Mouse (Mus musculus) spleen, postnatal 14 days (tissue): ENCODE data around the gene Gm47996.
"Not testable (repeated sequence)": the region's sequence is repeated elsewhere in the genome, so short reads cannot be mapped to it uniquely, and the experiment has no call there.

Experiments
- DNase-seq, 2 experiments: peaks; one replicate each; pipeline ENCODE4 v3.0.0; 2021 to 2022; ENCODE audit warnings: low spot score in 2 of 2

The Gm47996 gene

GRCm38 (mm10) chr1:151208493-151208892 lies 1.4 kb upstream of the Gm47996 start:
- not testable (repeated sequence) for DNase-seq

GRCm38 (mm10) chr1:151208944-151209343 lies 987 bp upstream of the Gm47996 start:
- not testable (repeated sequence) for DNase-seq

GRCm38 (mm10) chr1:151211666-151212065 lies 1.7 kb downstream of the Gm47996 start:
- DNase-seq: not testable (repeated sequence)

DNA sequence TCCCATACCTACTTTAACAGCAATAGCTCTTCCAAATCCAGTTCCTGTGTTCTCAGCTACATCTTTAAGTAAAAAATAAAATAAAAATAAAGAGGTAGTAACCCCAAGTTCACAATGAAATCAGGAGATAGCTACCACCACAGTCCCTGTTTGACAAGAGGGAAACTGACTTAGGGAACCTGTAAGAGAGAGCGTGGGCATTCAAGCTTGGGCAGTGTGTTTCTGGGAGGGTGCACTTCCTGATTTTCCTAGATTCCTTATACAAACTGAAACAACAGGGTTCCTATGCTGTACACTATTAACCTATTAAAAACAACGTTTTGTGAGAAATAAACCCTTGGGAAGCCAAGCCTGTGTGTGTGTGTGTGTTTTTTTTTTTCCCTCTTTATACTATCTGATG lies 4.9 kb downstream of the Gm47996 start:
- DNase-seq: no peak

GRCm38 (mm10) chr1:151215985-151216384 lies 6.1 kb downstream of the Gm47996 start:
- no peak for DNase-seq

DNA sequence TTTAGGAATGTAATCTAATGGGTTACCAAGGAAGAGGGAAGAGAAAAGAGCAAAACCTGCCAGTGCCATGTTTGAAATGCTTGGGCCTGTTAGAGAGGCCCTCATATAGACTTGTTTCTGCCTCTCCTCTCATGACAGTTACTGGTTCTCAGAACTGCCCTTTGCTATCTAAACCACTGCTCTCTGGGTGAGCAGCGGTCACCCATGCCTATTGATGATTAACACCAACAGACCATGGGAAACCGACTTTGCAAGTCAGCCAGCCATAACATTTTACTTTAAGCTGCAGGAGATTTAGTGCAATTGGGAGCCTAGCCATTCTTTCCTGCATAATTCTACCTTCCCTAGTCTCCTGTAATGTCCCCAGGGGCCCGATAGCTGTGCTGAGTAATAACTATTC lies 6.5 kb downstream of the Gm47996 start:
- no peak for DNase-seq

GRCm38 (mm10) chr1:151219045-151219444 lies 9.1 kb downstream of the Gm47996 start:
- DNase-seq: no peak

- DNase-seq: no peak
Measured at GRCm38 (mm10) chr1:151220098-151220497, 10.2 kb downstream of the Gm47996 start.

GRCm38 (mm10) chr1:151222561-151223267 lies 12.8 kb downstream of the Gm47996 start:
- DNase-seq: no peak

DNA sequence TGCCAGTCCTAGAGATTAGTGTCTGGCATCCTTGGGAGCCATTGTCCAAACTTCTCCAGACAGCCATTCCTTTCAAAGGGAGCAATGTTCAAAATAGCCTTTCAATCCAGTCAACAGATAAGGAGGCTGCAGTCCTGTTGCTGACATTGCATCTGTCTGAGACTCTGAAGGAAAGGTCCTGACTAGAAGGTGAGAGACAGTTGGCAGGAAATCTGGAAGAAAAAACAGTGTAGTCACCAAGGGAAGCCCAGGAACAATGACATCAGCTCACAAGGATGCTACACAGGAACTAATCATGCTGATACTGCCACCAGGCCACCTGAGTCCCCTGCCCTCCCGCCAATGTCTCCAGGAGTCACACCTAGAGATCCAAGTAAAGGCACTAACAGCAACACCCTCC lies 13.4 kb downstream of the Gm47996 start:
- DNase-seq: no peak

- DNase-seq: no peak
Measured at GRCm38 (mm10) chr1:151224536-151224935, 14.6 kb downstream of the Gm47996 start.

DNA sequence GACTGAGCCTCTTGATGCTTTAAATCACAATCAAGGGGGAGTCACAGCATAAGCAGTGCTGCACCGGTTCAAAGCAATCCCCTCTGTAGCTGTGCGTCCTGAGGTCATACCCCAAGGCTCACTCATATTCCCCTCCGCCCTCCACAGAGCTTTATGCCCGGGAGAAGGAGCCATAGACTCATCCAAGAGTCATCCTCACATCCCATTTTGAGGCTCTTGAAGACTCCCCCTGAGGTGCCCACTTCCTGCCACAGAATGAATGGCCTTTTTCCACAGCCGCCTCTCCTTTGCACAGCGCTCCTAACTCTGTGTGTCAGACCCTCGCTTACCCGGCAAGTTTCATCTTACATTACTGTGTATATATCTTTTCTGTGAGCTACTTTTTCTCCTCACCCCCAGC lies 17.6 kb downstream of the Gm47996 start:
- no peak for DNase-seq

GRCm38 (mm10) chr1:151228320-151228989 lies 18.5 kb downstream of the Gm47996 start:
- DNase-seq: no peak

DNA sequence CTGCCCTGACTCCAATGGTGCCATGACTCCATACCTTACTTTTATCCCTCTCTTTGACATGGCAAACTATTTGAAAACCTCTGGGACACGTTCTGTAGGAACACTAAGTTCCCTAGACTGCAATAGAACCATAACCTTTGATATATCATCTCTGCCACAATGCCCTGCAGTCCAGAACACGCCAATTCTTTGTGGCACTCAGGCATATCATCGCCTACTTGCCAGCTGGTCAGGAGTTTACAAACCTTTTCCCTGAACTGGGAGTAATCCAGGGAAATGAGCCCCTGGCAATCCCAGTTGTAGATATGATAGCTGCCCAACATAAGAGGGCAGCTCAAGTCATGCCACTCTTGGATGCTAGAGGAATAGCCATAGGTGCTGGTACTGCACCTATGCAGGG lies 22.4 kb downstream of the Gm47996 start:
- no peak for DNase-seq

DNA sequence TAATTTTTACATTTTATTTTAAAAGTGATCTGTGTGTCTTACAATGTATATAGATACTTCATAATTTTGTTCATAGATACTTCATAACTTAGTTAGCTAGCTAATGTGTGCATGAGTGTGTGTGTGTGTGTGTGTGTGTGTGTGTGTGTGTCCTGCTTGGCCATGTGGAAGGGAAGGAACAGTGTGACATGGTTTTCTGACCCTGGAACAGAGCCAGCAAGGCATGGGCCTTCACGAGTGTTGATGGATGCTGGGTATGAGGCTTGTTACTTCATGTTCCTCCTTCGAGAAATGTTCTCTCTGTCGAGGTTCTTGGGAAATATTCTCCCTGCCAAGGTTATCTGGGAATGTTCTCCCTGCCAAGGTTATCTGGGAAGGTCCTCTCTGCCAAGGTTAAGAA lies 23.8 kb downstream of the Gm47996 start:
- no peak for DNase-seq

- DNase-seq: no peak
Measured at GRCm38 (mm10) chr1:151235574-151235973, 25.6 kb downstream of the Gm47996 start.

DNA sequence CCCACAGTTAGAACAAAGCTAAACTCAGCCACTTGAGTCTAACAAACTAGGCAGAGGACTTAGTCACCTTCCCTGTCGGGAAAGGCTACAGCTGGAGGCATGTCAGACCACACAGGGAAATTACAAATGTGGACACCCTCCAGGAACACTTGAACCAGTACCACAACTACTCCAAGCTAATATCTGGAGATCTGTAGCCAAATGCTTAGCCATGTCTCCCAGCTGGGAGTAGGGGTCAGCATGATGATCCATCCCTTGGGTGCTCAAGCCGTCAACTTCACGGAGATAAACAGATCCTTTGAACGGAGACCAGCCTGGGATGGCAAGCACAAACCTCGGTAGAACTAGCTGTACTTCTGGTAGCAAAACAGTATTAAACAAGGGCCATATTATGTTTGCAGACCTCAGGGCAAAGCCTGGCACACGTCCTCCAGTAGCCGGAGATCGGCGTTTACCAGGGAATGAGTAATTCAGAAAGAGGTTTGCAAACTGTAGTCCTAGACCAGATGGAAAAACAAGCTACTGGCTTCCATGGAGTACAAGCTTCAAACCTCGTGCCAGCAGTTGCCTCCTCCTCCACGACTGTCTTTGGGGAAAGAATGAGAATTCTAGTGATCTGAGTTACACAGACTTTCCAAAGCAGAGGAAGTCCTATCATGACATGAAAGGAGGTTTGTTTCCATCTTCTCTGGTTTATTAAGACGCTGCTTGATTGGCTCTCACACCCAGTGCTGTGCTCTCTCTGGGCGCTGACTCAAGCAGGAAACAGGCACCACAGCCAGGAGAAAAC lies 26.4 kb downstream of the Gm47996 start:
- no peak for DNase-seq

DNA sequence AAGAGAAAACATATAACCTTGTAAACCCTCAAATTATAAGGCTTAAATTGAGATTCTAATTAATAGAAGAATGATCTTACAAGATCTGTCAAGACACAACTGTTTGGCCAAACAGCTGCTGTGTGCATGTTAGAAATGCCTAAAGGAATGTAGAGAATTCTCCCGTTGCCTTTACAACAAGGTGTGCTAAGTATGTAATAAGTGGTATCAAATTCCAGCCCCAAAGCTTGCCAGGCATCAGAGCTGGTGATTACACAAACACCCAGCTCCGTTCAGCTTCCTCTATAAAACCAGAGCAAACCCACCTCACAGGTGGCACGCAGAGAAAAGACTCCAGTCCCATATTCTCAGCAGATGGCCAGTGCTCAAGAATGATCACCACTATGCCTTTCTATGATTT lies 27.8 kb downstream of the Gm47996 start:
- DNase-seq: no peak

GRCm38 (mm10) chr1:151243332-151243731 lies 33.4 kb downstream of the Gm47996 start:
- no peak for DNase-seq

- no peak for DNase-seq
Measured at GRCm38 (mm10) chr1:151244013-151244412, 34.1 kb downstream of the Gm47996 start.

DNA sequence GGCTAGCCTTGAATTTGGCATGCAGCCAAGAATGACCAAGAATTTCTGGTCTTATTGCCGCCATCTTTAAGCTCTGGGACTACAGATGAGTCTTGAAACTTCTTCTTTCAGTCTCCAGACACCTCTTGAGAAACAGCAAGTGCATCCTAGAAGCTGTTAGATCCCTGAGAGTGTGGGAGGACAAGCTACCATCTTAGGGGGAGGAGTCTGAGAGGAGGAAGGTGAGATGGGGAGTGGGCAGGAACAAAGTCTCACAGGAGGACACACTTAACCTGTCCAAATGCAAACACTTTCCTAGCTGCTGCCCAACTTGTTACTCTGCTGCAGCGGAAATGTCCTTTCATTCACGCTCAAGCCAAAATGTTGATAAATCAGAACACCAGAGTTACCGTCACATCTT lies 34.8 kb downstream of the Gm47996 start:
- no peak for DNase-seq

DNA sequence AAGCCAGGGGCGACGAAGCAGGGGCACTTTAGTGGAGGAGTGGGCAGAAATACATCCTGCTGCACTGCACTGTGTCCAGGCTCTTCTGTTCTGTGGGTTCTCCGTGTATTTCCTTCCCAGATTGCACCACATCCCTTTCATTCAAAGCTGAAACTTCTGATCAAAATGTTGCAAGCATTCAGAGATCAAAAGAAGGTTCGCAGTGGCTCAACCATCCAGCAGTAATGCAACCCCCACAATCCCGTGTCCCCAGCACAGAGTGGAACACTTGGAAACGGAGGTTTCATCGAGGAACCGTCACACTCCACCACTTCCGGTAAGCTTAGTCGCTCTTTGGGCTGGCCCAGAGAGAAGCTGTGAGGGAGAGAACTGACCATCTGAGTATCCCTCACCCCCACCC lies 35.2 kb downstream of the Gm47996 start:
- no peak for DNase-seq

GRCm38 (mm10) chr1:151245846-151246245 lies 35.9 kb downstream of the Gm47996 start:
- no peak for DNase-seq
